Mouse (Mus musculus): ENCODE measurements around the gene Obscn. TPM values are rescaled to one million over a fixed set of nuclear protein-coding genes. Genes with fewer than 3 reads are reported as not detected.

Obscn gene
- polyA plus RNA-seq, 1 experiment from 2014 or later = 0.14 TPM

- peak; percentile 63; the same call in 1 of the 2 replicates for ATAC-seq (ENCODE audit: insufficient read depth)
- no peaks in the 10 kb centered on the region for H3K9me3 ChIP-seq (ENCODE audit: low read depth, low read length)
- H3K36me3 ChIP-seq (ENCODE audit: insufficient read depth) = no peaks in the 10 kb centered on the region
- H3K9ac ChIP-seq = no peak overlapping the region
- no peak for TF ChIP-seq CTCF (IDR thresholded peaks at IDR 0.05; ENCODE audit: low read depth)
- H3K27me3 ChIP-seq (ENCODE audit: insufficient read depth, low read length) = peaks cover 9% of the 10 kb centered on the region
- DNase-seq = peak; percentile 37
- H3K4me3 ChIP-seq (ENCODE audit: low read depth, low read length) = peak overlapping the region; percentile 12; the same call in 1 of the 2 replicates
- 8% methylated on average over 14 of the region's 14 CpGs for WGBS
- peak overlapping the region; percentile 45; the same call in 1 of the 2 replicates for H3K4me2 ChIP-seq
- no peaks in the 10 kb centered on the region for H3K4me1 ChIP-seq (ENCODE audit: insufficient read depth)
- no peak overlapping the region for H3K27ac ChIP-seq (ENCODE audit: low read depth)
Measured at GRCm38 (mm10) chr11:59141772-59142370, 5.7 kb upstream of the Obscn start.

- no peak overlapping the region for H3K4me3 ChIP-seq (ENCODE audit: low read depth, low read length)
- peaks cover 40% of the 10 kb centered on the region for H3K27me3 ChIP-seq (ENCODE audit: insufficient read depth, low read length)
- H3K36me3 ChIP-seq (ENCODE audit: insufficient read depth) = no peaks in the 10 kb centered on the region
- 46% methylated on average over 19 of the region's 19 CpGs for WGBS
- no peak overlapping the region for H3K9ac ChIP-seq
- no peak overlapping the region for H3K27ac ChIP-seq (ENCODE audit: low read depth)
- no peak for TF ChIP-seq CTCF (IDR thresholded peaks at IDR 0.05; ENCODE audit: low read depth)
- no peak overlapping the region for H3K4me2 ChIP-seq
- H3K9me3 ChIP-seq (ENCODE audit: low read depth, low read length) = no peaks in the 10 kb centered on the region
- DNase-seq = no peak
- ATAC-seq (ENCODE audit: insufficient read depth) = no peak
- H3K4me1 ChIP-seq (ENCODE audit: insufficient read depth) = no peaks in the 10 kb centered on the region
Measured at GRCm38 (mm10) chr11:59138537-59139486, 2.6 kb upstream of the Obscn start.

DNA sequence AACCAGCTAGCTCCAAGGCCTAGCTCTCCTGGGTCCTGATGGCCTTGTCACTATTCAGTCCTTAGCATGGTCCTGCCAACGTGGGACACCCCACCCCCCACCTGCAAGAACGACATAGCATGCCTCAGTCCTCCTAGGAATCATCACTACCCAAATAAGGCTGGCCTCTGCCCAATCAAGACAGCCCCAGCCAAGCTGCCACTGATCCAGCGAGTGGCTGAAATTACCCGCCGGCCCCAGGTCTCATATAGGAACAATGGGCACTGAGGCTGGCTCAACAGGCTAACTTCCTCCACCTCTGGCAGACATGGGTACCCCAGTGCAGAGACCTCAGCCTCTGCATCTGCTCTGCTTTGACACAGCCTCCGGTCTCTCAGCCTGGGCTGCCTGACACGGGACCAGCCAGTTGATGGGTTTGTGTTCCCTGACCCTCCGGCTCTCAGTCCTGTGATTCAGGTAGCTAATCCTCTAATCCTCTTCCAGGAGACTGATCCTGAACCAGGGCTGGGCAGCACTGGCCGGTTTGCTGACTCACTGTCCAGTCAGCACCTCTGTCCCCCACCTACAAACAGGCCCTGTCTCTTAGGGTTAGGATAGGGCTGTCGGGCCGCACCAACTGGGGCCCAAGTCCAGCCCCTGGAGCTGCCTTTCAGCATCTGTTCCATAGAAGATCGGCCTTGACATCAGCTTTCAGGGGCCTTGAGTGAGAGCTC, 948 bp upstream of the Obscn start:
- H3K36me3 ChIP-seq (ENCODE audit: insufficient read depth) = no peaks in the 10 kb centered on the region
- no peaks in the 10 kb centered on the region for H3K4me1 ChIP-seq (ENCODE audit: insufficient read depth)
- no peak overlapping the region for H3K4me2 ChIP-seq
- ATAC-seq (ENCODE audit: insufficient read depth) (no peak), DNase-seq (no peak)
- no peaks in the 10 kb centered on the region for H3K9me3 ChIP-seq (ENCODE audit: low read depth, low read length)
- peaks cover 52% of the 10 kb centered on the region for H3K27me3 ChIP-seq (ENCODE audit: insufficient read depth, low read length)
- H3K27ac ChIP-seq (ENCODE audit: low read depth) = no peak overlapping the region
- no peak overlapping the region for H3K9ac ChIP-seq
- TF ChIP-seq CTCF (IDR thresholded peaks at IDR 0.05; ENCODE audit: low read depth) = no peak
- 68% methylated on average over 12 of the region's 12 CpGs for WGBS
- no peak overlapping the region for H3K4me3 ChIP-seq (ENCODE audit: low read depth, low read length)

DNA sequence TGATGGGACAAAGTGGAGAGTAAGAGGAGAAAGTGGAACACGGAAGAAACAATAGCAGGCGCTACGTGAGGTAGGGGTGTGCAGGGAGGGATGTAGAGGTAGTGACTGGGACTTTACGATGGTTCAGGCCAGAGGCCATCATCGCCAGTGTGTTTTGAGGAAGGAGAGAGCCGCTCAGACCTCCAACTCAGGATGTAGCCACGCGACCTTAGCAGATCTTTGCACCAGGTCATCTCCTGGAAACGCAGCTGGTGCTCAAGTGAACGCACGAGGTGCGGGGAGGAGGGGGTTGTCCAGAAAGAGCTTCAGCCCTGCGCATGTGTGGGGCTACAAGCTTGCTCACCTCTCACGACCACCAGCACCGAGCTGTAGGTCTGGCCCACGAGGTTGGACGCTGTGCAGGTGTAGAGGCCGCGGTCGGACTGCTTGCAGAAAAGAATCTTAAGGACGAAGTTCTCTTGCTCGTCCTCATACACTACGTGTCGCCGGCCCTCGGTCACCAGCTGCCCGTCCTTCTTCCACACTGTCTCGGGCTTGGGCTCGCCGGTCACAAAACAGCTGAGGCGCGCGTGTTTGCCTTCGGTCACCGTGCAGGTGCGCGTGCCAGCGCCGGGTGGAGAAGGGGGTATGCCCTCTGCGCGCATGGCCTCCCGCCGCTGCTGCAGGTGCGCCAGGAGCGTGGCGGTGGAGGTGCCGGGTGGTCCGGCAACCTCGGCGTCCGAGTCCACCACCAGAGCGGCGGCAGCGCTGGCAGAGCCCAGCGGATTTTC, 966 bp downstream of the Obscn start:
- WGBS = 9% methylated on average over 55 of the region's 55 CpGs
- TF ChIP-seq CTCF (IDR thresholded peaks at IDR 0.05; ENCODE audit: low read depth) = no peak
- H3K9me3 ChIP-seq (ENCODE audit: low read depth, low read length) = no peaks in the 10 kb centered on the region
- no peak for DNase-seq
- peak overlapping the region; percentile 46 for H3K4me2 ChIP-seq
- no peaks in the 10 kb centered on the region for H3K36me3 ChIP-seq (ENCODE audit: insufficient read depth)
- peak overlapping the region; percentile 23; the same call in 1 of the 2 replicates for H3K4me3 ChIP-seq (ENCODE audit: low read depth, low read length)
- H3K9ac ChIP-seq = no peak overlapping the region
- peaks cover 52% of the 10 kb centered on the region for H3K27me3 ChIP-seq (ENCODE audit: insufficient read depth, low read length)
- H3K27ac ChIP-seq (ENCODE audit: low read depth) = no peak overlapping the region
- no peaks in the 10 kb centered on the region for H3K4me1 ChIP-seq (ENCODE audit: insufficient read depth)
- ATAC-seq (ENCODE audit: insufficient read depth) = no peak

DNA sequence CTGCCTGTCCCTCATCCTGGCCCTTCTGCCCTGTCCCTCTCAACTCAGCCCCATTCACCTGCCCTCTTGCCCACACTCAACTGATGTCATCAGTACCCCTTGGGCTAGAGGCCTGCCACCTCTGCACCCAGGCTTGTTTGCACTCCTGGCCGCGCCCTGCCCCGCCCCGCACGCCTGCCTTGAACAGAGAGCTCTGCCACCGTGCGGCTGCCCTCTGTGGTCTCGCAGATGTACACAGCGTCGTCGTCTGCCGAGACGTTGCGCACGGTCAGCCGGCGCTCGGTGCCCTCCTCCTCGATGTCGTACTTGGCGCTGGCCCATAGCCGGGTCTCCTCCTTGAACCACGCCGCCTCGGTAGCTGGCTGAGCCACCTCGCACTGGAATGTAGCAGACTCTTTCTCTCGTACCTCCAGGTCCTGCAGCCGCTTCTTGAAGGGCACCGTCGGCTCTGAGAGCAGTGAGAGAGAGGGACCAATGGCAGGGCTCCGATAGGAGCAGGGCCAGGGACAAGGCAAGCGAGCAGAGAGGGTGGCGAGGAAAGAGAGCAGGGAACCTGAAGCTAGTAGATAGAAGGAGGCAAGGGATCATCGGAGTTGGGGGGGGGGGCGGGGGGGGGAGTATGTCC, 1.7 kb downstream of the Obscn start:
- WGBS = 3% methylated on average over 34 of the region's 35 CpGs
- ATAC-seq (ENCODE audit: insufficient read depth) (no peak; the same call in 1 of the 2 replicates), DNase-seq (peak; percentile 31)
- TF ChIP-seq CTCF (IDR thresholded peaks at IDR 0.05; ENCODE audit: low read depth) = no peak
- Histone ChIP-seq H3K27ac (ENCODE audit: low read depth) (no peak overlapping the region), H3K9ac (no peak overlapping the region), H3K4me2 (peak overlapping the region; percentile 36; the same call in 1 of the 2 replicates), H3K9me3 (ENCODE audit: low read depth, low read length) (no peaks in the 10 kb centered on the region), H3K4me3 (ENCODE audit: low read depth, low read length) (no peak overlapping the region), H3K4me1 (ENCODE audit: insufficient read depth) (no peaks in the 10 kb centered on the region), H3K27me3 (ENCODE audit: insufficient read depth, low read length) (peaks cover 52% of the 10 kb centered on the region), H3K36me3 (ENCODE audit: insufficient read depth) (no peaks in the 10 kb centered on the region)

GRCm38 (mm10) chr11:59132065-59132464, 4.1 kb downstream of the Obscn start:
- no peak overlapping the region for H3K4me3 ChIP-seq (ENCODE audit: low read depth, low read length)
- no peak overlapping the region for H3K9ac ChIP-seq
- ATAC-seq (ENCODE audit: insufficient read depth) = no peak

More at GRCm38 (mm10) chr11:59132065-59132464, 4.1 kb downstream of the Obscn start:
- no peak overlapping the region for H3K27ac ChIP-seq (ENCODE audit: low read depth)
- DNase-seq = no peak
- no peaks in the 10 kb centered on the region for H3K9me3 ChIP-seq (ENCODE audit: low read depth, low read length)
- H3K36me3 ChIP-seq (ENCODE audit: insufficient read depth) = no peaks in the 10 kb centered on the region
- 61% methylated on average over 2 of the region's 3 CpGs for WGBS
- H3K4me2 ChIP-seq = no peak overlapping the region
- TF ChIP-seq CTCF (IDR thresholded peaks at IDR 0.05; ENCODE audit: low read depth) = no peak
- peaks cover 45% of the 10 kb centered on the region for H3K27me3 ChIP-seq (ENCODE audit: insufficient read depth, low read length)
- H3K4me1 ChIP-seq (ENCODE audit: insufficient read depth) = no peaks in the 10 kb centered on the region
